Mouse (Mus musculus) ovary, postnatal 14 days (tissue): ENCODE data around the gene Hcst.

Source experiments
- DNase-seq: peaks from one replicate; pipeline ENCODE4 v3.0.0; 2022; ENCODE audit warnings: low spot score

Gene Hcst

DNA sequence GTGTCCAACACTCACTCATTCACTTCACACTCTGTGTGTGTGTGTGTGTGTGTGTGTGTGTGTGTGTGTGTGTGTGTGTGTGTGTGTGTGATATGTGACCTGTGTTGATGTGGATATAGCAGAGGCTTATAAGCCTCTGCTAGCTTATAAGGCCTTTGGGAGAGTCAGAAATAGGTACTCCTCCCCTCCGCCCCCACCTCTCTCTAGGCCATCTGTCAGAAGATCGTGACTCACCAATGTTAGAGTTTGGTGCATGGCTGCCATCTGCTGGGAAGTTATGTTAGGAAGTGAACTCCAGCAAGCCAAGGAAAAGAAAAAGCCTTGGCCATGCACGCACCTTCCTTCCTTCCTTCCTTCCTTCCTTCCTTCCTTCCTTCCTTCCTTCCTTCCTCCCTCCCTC, 12.1 kb upstream of the Hcst start:
- no peak for DNase-seq

DNA sequence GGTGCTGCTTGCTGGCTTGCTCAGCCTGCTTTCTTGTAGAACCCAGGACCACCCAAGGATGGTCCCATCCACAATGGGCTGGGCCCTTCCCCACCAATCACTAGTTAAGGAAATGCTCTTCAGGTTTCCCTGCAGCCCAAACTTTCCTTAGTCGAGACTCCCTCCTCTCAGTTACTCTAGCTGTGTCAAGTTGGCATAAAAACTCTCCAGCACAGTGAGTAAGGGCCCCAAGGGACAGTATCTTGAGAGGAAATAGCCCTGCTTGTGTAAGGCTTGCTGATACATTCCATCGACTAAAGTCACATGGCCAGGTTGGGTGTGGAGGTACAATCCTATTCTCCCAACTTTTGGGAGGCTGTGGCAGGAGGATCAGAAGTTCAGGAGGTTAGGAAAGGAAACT, 10.5 kb upstream of the Hcst start:
- DNase-seq = no peak

DNA sequence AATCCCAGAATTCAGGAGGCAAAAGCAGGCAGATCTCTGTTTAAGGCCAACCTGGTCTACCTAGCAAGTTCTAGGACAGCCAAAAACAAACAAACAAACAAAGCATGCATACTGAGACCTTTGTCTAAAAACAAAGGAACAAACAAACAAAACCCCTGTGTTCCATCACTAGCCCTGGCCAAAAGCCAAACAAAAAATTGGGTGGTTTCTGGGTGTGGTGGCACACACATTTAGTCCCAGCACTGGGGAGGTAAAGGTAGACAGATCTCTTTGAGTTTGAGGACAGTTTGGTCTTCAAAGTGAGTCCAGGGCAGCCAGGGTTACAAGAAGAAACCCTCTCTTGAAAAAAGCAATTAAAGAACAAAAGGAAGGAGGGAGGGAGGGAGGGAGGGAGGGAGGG, 9.7 kb upstream of the Hcst start:
- DNase-seq = no peak

DNA sequence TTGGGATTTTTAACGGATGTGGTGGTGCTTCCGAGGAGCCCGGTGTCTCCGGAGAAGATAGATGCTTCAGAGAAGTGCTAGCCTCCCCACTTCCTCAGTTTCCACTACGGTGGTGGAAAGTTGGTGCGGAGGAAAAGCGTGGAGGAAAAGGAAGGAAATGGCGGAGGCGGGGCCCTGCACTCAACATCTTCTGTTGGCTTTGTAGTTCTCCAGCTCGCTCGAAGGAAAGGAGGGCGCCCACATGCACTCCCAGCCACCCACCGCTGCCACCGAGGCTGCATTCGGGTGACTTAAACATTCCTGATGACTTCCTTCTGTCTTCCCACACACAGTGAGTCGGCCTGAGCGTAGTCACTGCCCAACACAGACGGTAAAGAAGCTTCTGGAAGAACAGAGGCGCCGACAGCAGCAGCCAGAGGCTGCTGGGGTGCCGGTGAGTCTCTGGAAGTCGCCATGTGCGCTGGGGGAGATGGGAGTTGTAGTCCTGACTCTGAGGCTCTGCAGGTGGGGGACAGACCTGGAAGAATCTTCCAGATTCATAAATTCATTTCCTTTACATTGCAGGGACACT, 3.5 kb upstream of the Hcst start:
- DNase-seq = no peak

DNA sequence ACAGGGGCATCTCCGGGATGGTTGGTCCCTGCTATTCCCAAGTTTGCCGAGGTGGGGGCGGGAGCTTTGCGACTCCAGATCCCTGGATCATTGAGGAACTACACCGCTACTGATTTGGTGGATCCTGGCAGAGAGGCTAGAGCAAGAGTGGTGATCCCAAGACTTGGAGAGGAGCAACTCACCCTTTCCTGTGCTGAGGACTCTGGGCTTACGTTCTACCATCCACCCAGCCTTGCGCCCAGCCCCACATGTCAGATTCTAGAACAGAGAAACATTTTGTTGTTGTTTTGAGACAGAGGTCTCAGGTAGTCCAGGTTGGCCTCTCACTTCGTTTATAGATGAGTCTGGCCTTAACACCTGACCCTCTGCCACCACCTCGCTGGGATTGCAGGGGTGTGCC, 2.9 kb upstream of the Hcst start:
- no peak for DNase-seq

DNA sequence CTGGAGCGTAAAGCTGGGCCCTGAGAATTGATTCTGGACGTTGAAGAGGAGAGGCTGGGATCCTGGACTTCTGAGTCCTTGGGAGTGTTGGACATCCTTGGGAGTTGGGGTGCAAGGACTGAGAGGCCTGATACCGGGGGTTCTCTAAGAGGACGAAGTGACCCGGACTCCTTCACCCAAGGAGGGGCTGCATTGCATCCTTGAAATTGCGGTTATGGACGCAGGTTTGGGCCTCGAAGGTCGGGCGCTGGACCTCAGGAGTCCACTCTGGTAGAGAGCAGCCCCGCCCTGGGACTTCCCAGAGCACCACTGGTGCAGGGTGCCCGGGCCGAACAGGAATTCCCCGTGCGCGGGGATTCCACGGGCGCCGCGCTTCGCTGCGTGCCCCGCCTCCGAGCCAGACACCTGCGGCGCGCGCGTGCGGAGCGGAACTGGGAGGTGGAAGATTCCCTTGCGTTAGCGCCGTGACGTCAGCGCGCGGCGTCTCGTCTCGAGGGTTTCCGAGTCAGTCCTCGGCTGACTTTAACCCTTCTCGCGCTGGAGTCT, 2.3 kb upstream of the Hcst start:
- DNase-seq = peak; percentile 62

DNA sequence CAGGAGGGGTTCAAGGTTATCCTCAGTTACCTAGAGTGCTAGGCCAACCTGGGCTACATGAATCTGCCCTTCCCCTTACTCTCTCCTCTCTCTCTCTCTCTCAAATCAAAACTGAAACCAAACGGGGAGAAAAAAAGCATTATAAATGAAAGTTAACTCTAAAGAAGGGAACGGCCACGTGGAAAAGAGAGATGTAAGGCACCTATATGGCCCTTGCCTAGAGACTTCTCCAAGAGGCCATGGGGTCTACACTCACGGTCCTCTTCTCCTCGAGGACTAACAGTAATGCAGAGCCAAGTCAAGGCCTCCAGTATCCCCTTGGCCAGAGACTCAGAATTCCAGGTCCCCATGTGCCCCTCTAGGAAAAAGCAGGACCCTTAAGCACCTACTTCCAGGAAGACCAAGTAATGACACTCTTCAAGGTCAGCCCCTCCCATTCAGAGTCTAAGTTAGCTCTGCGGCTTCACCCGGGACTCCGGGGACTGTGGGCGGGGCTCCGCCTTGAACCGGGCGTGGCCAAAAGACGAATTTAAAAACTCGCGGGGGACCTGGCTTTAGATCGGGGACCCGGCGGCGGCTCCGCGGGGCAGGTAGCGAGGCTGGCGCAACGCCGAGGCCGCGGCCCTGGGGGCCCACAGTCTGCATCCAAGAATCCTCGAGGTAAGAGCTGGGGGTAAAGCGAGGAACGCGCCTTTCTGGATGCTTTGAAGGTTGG, 1.7 kb upstream of the Hcst start, which contains the start of gene Nfkbid:
TSS of gene Nfkbid (plus strand) at position 558 of the 715 bp plus-strand sequence.
- DNase-seq = peak; percentile 38

DNA sequence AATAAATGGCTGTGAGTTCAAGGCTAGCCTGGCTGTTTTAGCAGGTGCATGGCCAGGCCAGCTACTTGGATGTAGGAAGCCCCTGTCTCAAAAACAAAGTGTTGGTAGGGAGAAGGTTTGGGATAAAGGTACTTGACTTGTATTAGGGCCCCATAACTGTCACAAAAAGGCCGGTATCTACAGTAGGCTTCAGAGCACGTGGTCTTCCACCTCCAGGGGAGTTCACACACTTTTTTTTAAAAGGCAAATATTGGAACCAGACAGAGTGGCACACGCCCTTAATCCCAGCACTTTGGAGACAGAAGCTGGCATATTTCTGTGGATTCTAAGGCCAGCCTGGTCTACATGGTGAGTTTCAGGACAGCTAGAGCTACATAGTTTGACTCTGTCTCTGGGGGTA, 1.0 kb upstream of the Hcst start:
- DNase-seq = no peak

DNA sequence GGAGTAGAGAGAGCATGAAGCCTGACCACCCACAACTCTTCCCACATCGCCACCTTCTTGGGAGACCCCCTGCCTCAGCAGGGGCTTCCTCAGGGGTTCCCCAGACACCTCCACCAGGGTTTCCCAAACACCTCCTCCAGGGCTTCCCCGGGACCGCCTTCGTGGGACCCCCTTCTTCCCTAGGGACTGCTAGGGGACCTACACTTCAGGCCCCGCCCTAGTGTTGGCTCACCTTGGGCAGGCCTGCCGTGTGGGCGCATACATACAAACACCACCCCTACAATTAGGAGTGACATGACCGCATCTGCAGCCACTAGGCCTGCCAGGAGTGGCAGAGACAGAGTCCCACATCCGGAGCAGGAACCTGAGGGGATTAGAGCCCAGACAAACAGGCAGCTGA, 1.8 kb downstream of the Hcst start:
- DNase-seq = no peak

DNA sequence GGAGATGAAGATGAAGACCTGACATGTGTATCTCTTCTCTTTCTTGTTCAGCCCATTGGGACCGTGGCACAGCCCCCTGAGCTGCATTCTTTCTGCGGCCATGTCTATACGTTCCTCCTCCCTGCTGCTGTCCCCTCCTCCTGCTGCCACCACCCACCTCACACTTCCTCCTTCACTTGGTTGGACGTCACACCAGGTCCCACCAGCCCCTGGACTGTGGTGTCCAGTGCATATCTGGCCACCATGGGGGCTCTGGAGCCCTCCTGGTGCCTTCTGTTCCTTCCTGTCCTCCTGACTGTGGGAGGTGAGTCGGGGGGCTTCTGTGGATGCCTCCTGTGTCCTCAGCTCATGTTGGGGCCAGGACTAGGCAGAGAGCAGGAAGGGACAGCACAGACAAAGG, 6.1 kb downstream of the Hcst start, which contains the start of gene Tyrobp:
TSS of gene Tyrobp (plus strand) at position 165 of the 400 bp plus-strand sequence.
- DNase-seq = no peak

DNA sequence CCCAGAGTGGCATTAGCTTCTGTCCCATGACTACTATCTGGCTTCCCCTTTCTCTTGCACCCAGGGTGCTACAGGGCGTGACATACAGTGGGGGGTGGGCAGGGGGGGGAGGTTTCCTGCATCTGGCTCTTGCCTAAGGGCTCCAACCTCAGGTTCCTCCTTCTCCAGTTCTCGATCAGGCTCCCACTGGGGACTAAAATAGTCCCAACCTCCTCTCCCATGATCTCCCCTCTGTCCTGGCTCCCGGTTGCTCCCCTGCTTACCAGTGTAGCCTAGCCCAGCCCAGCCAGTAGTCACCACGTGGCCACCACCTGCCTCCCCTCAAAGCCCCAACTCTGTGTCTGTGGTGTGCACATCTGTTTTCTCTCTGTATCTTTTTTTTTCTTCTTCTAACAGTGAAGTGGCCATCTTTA, 6.9 kb downstream of the Hcst start:
- DNase-seq = no peak

DNA sequence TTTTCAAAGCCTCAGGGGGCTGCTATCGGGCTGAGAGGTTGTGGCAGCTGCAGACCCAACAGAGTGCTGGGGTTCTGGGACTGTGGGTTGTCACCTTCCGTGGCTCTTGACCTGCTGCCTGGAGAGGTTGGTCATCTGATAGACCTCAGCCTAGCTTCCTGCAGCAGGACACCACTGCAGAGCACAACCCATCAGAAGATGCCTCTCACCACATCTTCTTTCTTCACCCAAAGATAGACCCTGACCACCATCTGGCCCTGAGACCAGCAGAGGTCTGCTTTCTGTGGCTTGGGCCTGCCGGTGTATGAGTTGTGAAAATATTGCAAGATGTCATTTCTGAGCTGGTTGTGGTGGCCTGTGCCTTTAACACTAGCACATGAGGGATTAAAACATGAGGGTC, 8.6 kb downstream of the Hcst start:
- no peak for DNase-seq

DNA sequence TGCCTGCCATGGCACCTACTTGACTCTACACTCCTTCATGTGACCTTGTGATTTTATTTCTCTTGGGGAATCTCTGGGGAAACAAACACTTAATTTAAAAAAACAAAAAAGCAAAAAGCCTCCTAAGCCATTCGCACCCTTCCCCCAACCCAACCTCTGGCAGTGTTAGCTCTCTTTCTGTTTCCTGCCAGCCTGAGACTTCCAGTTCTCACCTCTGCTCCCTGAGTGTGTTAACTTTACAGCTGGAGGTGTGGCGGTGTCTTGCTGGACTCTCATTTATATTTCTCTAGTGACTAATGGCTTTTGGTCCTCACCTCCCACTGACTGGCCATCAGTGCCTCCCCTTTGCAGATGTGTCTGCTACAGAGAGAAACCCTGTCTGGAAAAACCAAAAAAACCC, 9.9 kb downstream of the Hcst start:
- no peak for DNase-seq

DNA sequence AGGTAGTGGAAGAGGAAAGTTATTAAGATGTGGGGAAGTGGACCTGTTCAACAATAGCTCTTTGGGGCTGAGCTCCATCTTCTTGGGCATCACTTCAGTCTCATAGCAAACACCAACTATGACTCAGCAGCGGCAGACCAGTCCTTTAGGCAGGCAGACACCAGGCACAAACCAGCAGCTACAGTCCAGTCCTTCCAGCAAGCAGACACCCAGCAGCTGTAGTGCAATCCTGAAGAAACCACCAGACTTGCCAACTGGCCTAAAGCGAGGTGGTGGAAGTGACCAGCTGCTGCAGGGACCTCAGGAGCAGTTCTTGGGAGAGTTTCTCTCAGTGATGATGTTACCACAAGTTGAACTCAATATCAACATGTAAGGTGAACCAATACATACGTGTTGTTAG, 11.0 kb downstream of the Hcst start:
- DNase-seq = no peak

DNA sequence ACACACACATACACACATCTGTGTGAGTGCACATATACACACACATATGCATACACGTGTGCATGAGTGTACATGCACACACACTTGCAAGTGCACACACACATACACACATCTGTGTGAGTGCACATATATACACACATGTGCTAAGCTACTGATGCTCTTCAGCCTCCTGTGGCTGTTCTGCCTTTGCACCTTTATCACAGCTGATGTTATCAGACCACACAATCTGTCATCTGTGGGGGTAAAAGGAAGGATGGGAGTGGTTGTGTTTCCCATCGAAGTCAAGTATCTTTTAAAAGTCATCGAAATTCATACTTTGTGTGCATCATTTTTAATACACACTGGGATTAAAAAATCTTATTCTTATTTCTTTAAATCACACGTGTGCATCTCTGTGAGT, 17.3 kb downstream of the Hcst start:
- DNase-seq = no peak

DNA sequence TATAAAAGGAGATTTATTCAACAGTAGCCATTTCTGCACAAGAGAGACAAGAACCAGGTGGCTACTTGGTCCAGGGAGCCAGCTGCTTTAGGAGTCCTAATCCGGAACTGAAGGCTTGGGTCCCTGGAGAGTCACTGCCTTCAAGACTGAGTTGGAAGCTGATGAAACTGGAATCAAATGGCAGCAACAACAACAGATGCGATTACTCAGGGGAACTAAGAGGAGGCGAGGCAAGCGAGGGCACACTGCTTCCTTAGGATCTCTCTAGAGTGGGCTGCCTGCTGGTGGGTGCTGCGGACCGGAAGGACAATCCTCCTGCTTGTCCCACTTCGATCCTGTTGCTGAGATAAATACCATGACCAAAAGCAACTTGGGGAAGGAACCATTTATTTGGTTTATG, 20.0 kb downstream of the Hcst start:
- DNase-seq = no peak

DNA sequence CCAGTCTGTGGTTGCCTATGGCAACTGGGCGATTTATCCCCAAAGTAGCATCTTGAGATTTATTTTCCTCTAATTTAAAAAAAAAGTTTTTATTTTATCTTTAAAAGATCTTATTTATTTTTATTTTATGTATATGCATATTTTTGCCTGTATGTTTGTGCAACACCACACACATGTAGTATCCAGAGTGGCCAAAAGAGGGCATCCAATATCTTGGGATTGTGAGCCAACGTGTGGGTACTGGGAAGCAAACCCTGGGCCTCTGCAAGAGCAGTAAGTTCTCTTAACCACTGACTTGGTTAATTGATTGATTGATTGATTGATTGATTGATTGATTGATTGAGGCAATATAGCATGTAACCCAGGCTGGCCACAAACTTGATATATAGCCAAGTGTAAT, 24.8 kb downstream of the Hcst start:
- no peak for DNase-seq

DNA sequence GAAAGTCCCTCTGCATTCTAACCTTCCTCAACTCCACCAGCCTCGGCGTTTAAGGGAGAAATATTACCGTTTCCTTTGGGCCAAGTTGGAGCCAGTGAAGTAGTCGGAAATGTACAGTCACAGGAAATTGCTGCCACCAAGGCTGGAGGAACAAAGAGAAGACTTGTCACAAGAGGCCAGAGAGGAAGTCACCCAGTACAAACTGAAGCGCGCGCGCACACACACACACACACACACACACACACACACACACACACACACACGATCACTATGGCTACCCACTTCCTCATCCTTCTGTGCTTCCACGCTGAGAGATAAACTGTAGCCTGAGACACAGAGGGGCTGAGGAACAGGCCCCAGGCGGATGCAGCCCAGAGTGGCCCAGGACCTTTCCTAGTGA, 25.3 kb downstream of the Hcst start:
- DNase-seq = no peak

DNA sequence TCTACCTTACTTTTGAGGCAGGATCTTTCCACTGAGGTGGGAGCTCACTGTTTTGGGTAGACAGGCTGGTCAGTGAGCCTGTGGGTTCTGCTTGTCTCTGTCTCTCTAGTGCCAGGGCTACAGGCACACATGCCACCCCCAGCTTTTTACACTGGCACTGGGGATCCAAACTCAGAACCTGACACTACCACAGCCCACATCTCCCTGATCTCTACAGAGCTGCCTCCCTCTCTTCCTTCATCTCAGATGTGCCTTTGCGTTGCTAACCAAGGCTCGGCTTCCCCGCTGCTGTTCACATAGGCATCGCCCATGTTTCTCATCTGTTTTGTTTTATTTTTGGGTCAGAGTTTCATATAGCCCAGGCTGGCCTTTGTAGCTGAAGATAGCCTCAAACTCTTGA, 26.0 kb downstream of the Hcst start:
- no peak for DNase-seq

DNA sequence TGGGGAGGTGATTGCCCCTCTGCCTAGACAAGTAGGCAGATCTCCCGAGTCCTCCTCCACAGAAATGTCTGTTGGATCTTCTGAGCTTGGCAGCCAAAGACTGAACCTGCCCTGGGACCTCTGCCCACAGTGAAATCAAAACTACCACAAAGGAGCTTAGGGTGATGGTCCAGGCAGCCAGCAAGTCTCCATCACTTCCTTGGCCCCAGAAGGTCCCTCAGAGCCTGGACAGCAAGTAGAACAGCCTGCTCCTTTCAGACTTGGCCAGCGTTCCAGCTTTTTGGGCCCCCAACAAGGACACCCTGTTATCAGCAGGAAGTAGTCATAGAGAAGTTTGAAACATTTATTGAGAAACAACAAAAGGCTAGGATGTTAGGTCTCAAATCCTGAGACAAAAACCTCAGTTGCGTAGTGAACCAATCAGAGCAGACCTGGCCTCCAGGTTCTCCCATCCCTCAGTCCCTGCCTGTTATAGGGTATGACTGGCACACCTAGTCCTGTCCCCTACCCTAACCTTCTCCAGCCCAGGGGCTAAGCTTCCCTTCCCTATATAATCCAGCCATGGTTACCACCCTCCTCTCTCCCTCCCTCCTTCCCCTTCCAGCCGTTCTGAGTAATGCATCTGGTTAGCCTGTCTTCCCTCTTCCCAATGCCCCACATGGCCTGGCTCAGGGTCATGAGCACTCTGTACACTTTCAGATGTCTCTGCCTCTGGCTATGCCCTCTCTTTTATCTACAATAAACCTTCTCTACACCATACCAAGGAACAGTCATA, 26.7 kb downstream of the Hcst start:
- no peak for DNase-seq

DNA sequence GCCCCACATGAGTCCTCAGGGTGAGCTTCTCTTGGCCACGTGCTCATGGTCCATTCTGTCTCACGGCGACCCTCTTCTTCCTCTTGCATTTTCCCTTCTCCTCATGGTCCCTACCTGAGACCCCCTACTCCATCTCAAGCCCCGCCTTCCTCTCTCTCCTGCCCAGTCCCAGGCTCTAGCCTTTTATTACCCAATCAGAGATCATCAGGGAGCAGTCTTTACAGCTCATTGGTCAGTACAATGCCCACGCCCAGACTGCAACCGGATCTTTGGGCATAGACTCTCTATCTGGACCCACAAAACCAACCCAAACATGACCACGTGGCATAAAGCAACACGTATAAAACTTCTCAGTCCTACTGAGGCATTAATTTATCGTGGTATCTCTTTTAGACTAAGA, 35.5 kb downstream of the Hcst start:
- DNase-seq = no peak

DNA sequence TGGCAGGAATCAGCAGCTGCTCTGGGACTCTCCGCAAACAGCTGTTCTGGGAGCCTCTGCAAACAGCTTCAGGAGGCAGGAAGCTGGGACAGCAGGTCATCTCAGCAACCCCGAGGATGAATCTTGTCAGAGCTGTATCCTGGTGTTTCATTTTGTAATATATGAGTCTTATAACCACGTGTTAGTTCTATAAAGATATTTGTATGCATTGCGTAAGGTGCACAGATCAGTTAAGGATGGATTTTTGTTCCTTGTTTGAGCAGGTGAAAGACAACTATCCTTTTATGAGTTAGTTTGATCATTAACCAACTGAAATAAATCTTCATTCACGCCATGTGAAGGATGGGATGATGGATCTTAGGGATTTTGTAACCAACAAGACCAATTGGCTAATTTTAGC, 39.6 kb downstream of the Hcst start:
- no peak for DNase-seq

DNA sequence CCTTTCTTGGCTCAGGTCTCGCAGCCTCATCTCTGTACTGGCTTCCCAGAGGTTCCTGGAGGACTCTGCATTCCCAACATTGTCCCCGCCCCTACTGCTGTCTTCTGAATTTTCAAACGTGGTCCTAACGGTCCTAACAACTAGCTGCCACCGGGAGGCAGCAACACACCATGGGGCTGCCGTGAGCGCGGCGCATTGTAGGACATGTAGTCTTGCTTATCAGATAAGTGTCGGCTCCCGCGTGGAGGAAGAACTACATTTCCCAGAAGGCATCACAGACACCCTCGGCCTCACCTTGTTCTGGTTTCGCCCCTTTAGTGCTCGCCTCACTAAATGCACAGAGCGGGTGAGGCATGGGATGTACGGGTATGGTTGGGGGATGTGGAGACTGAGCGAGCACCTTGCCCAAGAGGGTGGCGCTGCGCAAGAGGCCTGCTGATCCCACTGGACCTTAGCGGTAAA, 46.1 kb downstream of the Hcst start:
- peak; percentile 84 for DNase-seq
